Mouse (Mus musculus) forebrain, postnatal 0 days (tissue): Measurements from ENCODE around the gene Hoxd3. TPM values are rescaled to one million over a fixed set of nuclear protein-coding genes. Genes with fewer than 3 reads are reported as not detected.

Experiments used
- ATAC-seq: fragments of 200-750 bp; cut with Nextera tagmentation; 2 replicates; pipeline ENCODE4 v1.8.0; 2017; ENCODE audit warnings: mild to moderate bottlenecking, moderate library complexity
- DNase-seq: peaks from one replicate; pipeline ENCODE4 v3.0.0-alpha.2; 2015
- H3K27ac ChIP-seq: fragments of 300-500 bp; sonication (generic); 2 replicates; pipeline ENCODE4 v1.5.1; 2014; ENCODE audit warnings: low read depth, mild to moderate bottlenecking, antibody characterized with exemption, low read length, moderate library complexity, mixed read lengths
- H3K27me3 ChIP-seq: fragments of 300-500 bp; sonication (generic); 2 replicates; pipeline ENCODE4 v1.6.1; 2014; ENCODE audit warnings: mild to moderate bottlenecking, low read length, mixed read lengths; ENCODE audit not compliant: insufficient read depth
- H3K36me3 ChIP-seq: fragments of 300-500 bp; sonication (generic); 2 replicates; pipeline ENCODE4 v1.6.1; 2014; ENCODE audit warnings: mild to moderate bottlenecking, moderate library complexity; ENCODE audit not compliant: insufficient read depth
- H3K4me1 ChIP-seq: fragments of 300-500 bp; sonication (generic); 2 replicates; pipeline ENCODE4 v1.6.1; 2014; ENCODE audit warnings: antibody characterized with exemption; ENCODE audit not compliant: insufficient read depth
- H3K4me2 ChIP-seq: fragments of 300-500 bp; sonication (generic); 2 replicates; pipeline ENCODE4 v1.6.1; 2014; ENCODE audit warnings: low read depth, mild to moderate bottlenecking, moderate library complexity
- H3K4me3 ChIP-seq: fragments of 300-500 bp; sonication (generic); 2 replicates; pipeline ENCODE4 v1.5.1; 2014; ENCODE audit warnings: low read depth, low read length, mixed read lengths
- H3K9ac ChIP-seq: fragments of 300-500 bp; sonication (generic); 2 replicates; pipeline ENCODE4 v1.6.1; 2014; ENCODE audit warnings: mild to moderate bottlenecking
- H3K9me3 ChIP-seq: fragments of 300-500 bp; sonication (generic); 2 replicates; pipeline ENCODE4 v1.6.1; 2016; ENCODE audit warnings: low read length
- CTCF ChIP-seq: sonication (generic); IDR thresholded peaks from 2 replicates; pipeline ENCODE4 v1.5.1; 2016; ENCODE audit warnings: antibody characterized with exemption, control low read depth, low read depth
- WGBS: fragments of 180-500 bp; shearing (Covaris S2); extraction: QIAGEN DNeasy Blood & Tissue Kit; methylation state at CpG from one replicate; pipeline ENCODE4 v1.1.7; 2014; 5-methylcytosine and 5-hydroxymethylcytosine counted together
- polyA plus RNA-seq: library from polyadenylated mRNA; unstranded; fragments of >200 nt; fragmentation: Nextera tagmentation; extraction: Ambion mirVana; gene quantifications from 2 replicates; pipeline ENCODE4 v1.2.1, GENCODE M21; 2015
- total RNA-seq: library from RNA; depleted of rRNA; stranded (reverse); fragments of >200 nt; gene quantifications from 2 replicates; pipeline ENCODE4 v1.2.3, GENCODE M21; 2014

Hoxd3 gene
- total and polyA plus RNA-seq, 2 experiments from 2014 or later: not detected

DNA sequence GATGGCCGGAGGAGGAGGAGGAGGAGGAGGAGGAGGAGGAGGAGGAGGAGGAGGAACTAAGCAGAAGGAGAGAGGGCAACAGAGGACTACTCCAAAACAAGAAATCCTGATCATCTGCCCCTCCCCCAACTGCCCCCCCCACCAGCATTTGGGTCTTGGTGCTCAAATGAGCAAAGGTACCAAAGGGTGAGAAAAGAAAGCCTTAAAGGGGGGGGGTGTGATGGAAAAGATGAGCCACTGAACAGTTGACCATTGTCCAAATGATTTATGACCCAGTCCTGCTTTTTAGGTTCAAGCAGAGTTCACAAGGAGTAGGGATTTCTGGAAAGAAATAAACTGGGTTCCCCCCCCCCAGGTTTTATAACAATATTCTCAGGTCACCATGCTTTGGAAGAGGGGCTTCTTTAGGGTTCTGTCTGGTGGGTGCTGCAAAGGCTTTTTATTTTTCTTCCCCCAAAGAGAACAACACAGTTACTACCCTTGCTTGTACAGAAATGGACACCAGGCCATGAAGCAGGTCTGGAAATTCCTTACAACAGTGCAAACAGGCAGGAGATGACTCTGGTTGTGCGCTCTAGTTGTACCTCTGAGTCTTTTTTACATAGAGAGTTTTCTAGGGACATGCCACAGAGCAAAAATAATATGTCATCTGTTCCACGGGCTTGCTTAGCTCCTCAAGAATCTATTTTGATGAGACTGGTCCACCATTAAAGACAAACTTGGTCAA lies 29.7 kb downstream of the Hoxd3 start:
- Histone ChIP-seq H3K27me3 (peaks cover 91% of the 10 kb centered on the region), H3K9ac (no peak overlapping the region), H3K4me2 (no peak overlapping the region), H3K9me3 (no peaks in the 10 kb centered on the region), H3K4me1 (no peaks in the 10 kb centered on the region), H3K27ac (no peak overlapping the region), H3K4me3 (no peak overlapping the region), H3K36me3 (no peaks in the 10 kb centered on the region)
- ATAC-seq (no peak), DNase-seq (no peak)
- no peak for TF ChIP-seq CTCF
- 23% methylated on average over 2 of the region's 3 CpGs for WGBS

DNA sequence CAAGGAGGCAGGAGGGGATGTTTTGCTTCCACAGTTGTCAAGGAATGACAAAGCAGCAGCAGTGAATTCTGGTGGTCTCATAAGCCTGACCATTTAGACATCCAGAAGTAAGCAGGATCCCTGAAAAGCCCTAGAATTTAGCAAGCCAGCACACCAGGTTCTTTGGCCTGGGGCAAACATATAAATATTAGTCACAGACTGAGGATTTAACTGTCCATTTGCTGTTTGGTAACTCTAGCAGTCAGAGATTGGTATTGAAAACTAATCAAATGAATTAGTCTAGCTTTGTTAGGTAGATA lies 30.2 kb downstream of the Hoxd3 start:
- Histone ChIP-seq H3K4me3 (no peak overlapping the region), H3K4me2 (no peak overlapping the region), H3K4me1 (no peaks in the 10 kb centered on the region), H3K36me3 (no peaks in the 10 kb centered on the region), H3K9ac (no peak overlapping the region), H3K9me3 (no peaks in the 10 kb centered on the region), H3K27me3 (peaks cover 91% of the 10 kb centered on the region), H3K27ac (no peak overlapping the region)
- no peak for TF ChIP-seq CTCF
- ATAC-seq: no peak
- DNase-seq: no peak

DNA sequence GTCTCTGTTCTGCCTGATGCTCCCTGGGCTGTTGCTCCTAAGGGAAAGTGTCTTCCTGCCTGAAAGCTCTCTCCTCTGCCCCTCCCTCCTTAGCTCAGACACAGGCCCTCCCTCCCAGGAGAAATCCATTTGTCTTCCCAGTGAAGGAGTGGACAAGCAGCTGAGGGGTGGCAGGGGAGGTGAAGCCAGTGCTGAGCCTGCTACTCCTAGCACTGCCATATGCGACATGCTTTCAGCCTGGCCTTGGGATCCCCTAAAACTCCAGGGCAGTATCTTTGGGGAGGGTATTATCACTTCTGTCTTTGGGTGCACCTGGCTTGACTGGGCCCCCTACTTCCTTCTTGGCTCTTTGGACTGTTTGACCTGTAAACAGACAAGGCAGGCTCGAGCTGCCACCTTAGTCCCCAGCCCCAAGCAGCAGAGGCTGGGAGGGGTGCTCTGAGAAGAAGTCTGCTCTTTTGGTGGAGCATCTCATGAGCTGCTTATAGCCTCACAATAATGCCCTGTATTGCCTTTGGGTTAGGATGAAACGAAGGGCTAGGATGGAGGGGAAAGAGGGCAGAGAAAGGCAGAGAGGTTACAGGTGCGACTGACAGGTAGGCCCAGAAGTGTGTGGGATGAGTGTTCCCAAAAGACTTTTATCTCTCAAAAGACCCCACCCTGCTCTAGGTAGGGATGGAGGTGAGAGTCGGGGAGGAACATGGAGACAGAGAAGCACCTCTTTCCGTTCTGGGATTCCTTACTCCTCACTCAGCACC lies 34.0 kb downstream of the Hoxd3 start:
- no peak overlapping the region for H3K4me3 ChIP-seq
- H3K4me1 ChIP-seq: no peaks in the 10 kb centered on the region
- no peaks in the 10 kb centered on the region for H3K36me3 ChIP-seq
- DNase-seq (no peak), ATAC-seq (no peak)
- H3K27me3 ChIP-seq: peaks cover 93% of the 10 kb centered on the region
- no peak overlapping the region for H3K4me2 ChIP-seq
- H3K9ac ChIP-seq: no peak overlapping the region
- no peak for TF ChIP-seq CTCF
- H3K9me3 ChIP-seq: no peaks in the 10 kb centered on the region
- WGBS: 2% methylated on average over 6 of the region's 6 CpGs
- no peak overlapping the region for H3K27ac ChIP-seq

DNA sequence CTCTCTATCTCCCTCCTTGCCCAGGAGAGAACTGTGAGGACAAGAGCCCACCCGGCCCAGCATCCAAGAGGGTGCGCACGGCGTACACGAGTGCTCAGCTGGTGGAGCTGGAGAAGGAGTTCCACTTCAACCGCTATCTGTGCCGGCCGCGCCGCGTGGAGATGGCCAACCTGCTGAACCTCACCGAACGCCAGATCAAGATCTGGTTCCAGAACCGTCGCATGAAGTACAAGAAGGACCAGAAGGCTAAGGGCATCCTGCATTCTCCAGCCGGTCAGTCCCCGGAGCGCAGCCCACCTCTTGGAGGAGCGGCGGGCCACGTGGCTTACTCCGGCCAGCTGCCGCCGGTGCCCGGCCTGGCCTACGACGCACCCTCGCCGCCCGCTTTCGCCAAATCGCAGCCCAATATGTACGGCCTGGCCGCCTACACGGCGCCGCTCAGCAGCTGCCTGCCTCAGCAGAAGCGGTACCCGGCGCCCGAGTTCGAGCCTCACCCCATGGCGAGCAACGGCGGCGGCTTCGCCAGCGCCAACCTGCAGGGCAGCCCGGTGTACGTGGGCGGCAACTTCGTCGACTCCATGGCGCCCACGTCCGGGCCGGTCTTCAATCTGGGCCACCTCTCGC lies 34.7 kb downstream of the Hoxd3 start:
- H3K4me3 ChIP-seq: no peak overlapping the region
- TF ChIP-seq CTCF: no peak
- H3K27me3 ChIP-seq: peaks cover 95% of the 10 kb centered on the region
- ATAC-seq: no peak
- WGBS: under 1% methylated on average over 58 of the region's 58 CpGs
- no peaks in the 10 kb centered on the region for H3K9me3 ChIP-seq
- no peak overlapping the region for H3K27ac ChIP-seq
- H3K9ac ChIP-seq: no peak overlapping the region
- DNase-seq: no peak
- no peak overlapping the region for H3K4me2 ChIP-seq
- H3K4me1 ChIP-seq: no peaks in the 10 kb centered on the region
- no peaks in the 10 kb centered on the region for H3K36me3 ChIP-seq

DNA sequence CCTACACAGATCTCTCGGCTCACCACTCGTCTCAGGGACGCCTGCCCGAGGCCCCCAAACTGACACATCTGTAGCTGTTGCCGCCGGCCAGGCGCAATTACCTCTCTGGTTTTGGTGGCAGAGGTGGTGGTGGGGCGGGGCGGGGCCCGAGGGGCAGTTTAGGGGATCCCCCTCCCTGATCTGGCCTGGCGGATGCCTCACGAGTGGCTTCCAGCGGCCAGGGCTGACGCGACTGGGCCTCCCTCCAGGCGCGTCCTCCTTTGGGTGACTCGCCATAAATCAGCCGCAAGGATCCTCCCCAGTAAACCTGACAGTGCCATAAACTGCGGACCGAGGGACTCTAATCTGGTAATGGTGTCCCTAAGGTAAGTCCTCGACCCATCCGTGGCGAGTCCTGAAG lies 35.3 kb downstream of the Hoxd3 start:
- H3K4me2 ChIP-seq: no peak overlapping the region
- peaks cover 95% of the 10 kb centered on the region for H3K27me3 ChIP-seq
- ATAC-seq (no peak), DNase-seq (no peak)
- no peaks in the 10 kb centered on the region for H3K9me3 ChIP-seq
- H3K4me3 ChIP-seq: no peak overlapping the region
- no peak for TF ChIP-seq CTCF
- H3K9ac ChIP-seq: no peak overlapping the region
- H3K4me1 ChIP-seq: no peaks in the 10 kb centered on the region
- 3% methylated on average over 24 of the region's 24 CpGs for WGBS
- H3K27ac ChIP-seq: no peak overlapping the region
- H3K36me3 ChIP-seq: no peaks in the 10 kb centered on the region

DNA sequence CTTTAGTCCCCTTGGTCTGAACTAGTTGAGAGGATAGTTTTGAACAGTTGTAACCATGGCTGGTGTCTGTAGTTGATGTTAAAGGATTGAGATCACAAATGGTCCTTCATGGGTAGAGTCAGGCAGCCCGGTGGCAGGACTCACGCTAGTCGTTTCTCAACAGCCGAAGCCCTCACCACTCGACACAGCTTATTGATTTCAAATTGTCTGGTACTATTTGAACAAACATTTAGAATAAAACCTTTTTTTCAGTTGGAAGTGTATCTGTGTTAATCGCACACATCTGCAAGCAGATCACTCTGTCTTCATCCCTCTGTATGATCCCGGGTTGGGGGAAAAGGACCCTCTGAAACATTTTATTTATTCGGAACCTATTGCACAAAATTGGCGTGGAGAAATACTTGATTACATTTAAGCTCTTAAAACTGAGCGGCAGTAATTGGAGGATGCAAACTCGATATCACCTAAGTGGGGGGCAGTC lies 36.0 kb downstream of the Hoxd3 start:
- no peak overlapping the region for H3K9ac ChIP-seq
- H3K27me3 ChIP-seq: peaks cover 94% of the 10 kb centered on the region
- ATAC-seq (no peak), DNase-seq (peak; percentile 56)
- TF ChIP-seq CTCF: no peak
- H3K36me3 ChIP-seq: no peaks in the 10 kb centered on the region
- H3K4me2 ChIP-seq: no peak overlapping the region
- H3K9me3 ChIP-seq: no peaks in the 10 kb centered on the region
- H3K27ac ChIP-seq: no peak overlapping the region
- 3% methylated on average over 11 of the region's 11 CpGs for WGBS
- H3K4me1 ChIP-seq: no peaks in the 10 kb centered on the region
- no peak overlapping the region for H3K4me3 ChIP-seq

DNA sequence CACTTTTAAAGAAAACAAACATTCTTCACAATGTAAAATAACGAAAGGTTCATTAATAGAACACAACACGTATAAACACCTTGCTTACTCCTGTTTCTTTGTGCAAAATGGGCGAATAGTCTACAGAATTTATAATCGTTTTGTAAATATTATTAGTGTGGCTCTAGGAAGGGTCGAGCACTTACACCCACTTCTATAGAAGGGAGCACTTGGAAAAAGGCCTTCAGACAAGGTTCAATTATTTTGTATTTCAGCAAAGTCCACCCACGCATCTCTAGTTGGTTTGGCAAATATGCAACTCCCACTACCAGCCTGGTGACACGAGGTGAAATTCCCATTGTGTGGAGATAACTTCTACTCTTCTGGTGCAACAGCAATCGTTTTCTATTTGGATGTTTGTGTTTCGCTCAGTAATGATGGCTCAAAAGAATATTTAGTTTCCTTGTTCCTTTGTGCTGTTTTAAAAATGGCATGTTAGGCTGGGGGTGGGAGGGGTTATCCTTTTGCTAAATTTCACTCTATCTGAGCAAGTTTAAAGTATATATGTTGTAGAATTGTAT lies 36.8 kb downstream of the Hoxd3 start:
- no peaks in the 10 kb centered on the region for H3K9me3 ChIP-seq
- peaks cover 96% of the 10 kb centered on the region for H3K27me3 ChIP-seq
- H3K4me1 ChIP-seq: no peaks in the 10 kb centered on the region
- H3K27ac ChIP-seq: no peak overlapping the region
- H3K9ac ChIP-seq: no peak overlapping the region
- TF ChIP-seq CTCF: no peak
- 6% methylated on average over 9 of the region's 9 CpGs for WGBS
- H3K4me2 ChIP-seq: no peak overlapping the region
- DNase-seq (peak; percentile 59), ATAC-seq (no peak)
- no peak overlapping the region for H3K4me3 ChIP-seq
- H3K36me3 ChIP-seq: no peaks in the 10 kb centered on the region
